Mouse (Mus musculus) small intestine, adult 2 months (tissue): ENCODE results near the gene Syngr3.

Experiments used
- CTCF ChIP-seq: fragments of 200-500 bp; IDR thresholded peaks from 2 replicates; pipeline ENCODE4 v1.5.1; 2012; ENCODE audit warnings: low read depth, mild to moderate bottlenecking, control low read depth, inconsistent platforms, low read length, moderate library complexity, mixed read lengths; ENCODE audit not compliant: insufficient replicate concordance, insufficient read length; ENCODE audit errors: extremely low read depth
- POLR2A ChIP-seq: fragments of 200-500 bp; IDR thresholded peaks from 2 replicates; pipeline ENCODE4 v1.6.1; 2012; ENCODE audit warnings: low read depth, mild to moderate bottlenecking, control low read depth, inconsistent platforms, low read length, moderate library complexity

GRCm38 (mm10) chr17:24722220-24722924, 32.6 kb upstream of the Syngr3 start:
- TF ChIP-seq CTCF: no peak
- TF ChIP-seq POLR2A: no peak
